Mouse (Mus musculus): ENCODE measurements around the gene Eno2. TPM values are rescaled to one million over a fixed set of nuclear protein-coding genes. Genes with fewer than 3 reads are reported as not detected.

Eno2 gene
- polyA plus RNA-seq (2012; fragmentation: generic; extraction: Trizol), result 10 to 100 TPM in 1 of 2 experiments, 1 to 10 TPM in 1; 1.9 to 14.4 TPM

GRCm38 (mm10) chr6:124769101-124769765 is at the start of gene Eno2:
Gene Eno2 (minus strand): TSS chr6:124769673.

GRCm38 (mm10) chr6:124813933-124814332 is 44.5 kb upstream of the Eno2 start, which contains the start of gene Tpi1:
Gene Tpi1 (minus strand): TSS chr6:124814296.

GRCm38 (mm10) chr6:124808358-124809012 is 39.0 kb upstream of the Eno2 start, which contains the start of gene Spsb2:
Gene Spsb2 (plus strand): TSS chr6:124808661.

GRCm38 (mm10) chr6:124779222-124779983 is 9.9 kb upstream of the Eno2 start, which contains the start of gene Lrrc23:
Gene Lrrc23 (minus strand): TSS chr6:124779727.

GRCm38 (mm10) chr6:124755831-124756595 is 13.5 kb downstream of the Eno2 start, which contains the start of the genes Gm45234 and Atn1:
Gene Gm45234 (minus strand): TSS chr6:124756021.
Gene Atn1 (minus strand): TSS chr6:124756524.

GRCm38 (mm10) chr6:124740888-124741761 is 28.3 kb downstream of the Eno2 start, which contains the start of gene Grcc10:
Gene Grcc10 (minus strand): TSS chr6:124741374.

GRCm38 (mm10) chr6:124738511-124739023 is 30.9 kb downstream of the Eno2 start, which contains the start of gene Ptpn6:
Gene Ptpn6 (minus strand): TSS chr6:124738714.

GRCm38 (mm10) chr6:124711824-124712782 is 57.4 kb downstream of the Eno2 start, which contains the start of the genes Emg1 and Phb2:
Gene Emg1 (minus strand): TSS chr6:124712178.
Gene Phb2 (plus strand): TSS chr6:124712336.

Other genes with a start within 250 kb of the Eno2 start
- 100 to 1,000 TPM in 1 of 2 experiments, under 1 TPM in 1; 0.30 to 110 TPM for gene C1s1, start 227.3 kb downstream of the Eno2 start, polyA plus RNA-seq (2012; fragmentation: generic; extraction: Trizol)
- 1 to 10 TPM in 1 of 2 experiments, under 1 TPM in 1; 0.37 to 8.7 TPM for gene C1rb, start 199.4 kb downstream of the Eno2 start, polyA plus RNA-seq (2012; fragmentation: generic; extraction: Trizol)
- gene C1s2, start 133.6 kb downstream of the Eno2 start, polyA plus RNA-seq (2012; fragmentation: generic; extraction: Trizol), result 1 to 10 TPM in 1 of 2 experiments, under 1 TPM in 1; 0.02 to 9.9 TPM
- 10 to 100 TPM; 15.8 to 44.1 TPM for gene Lpcat3, start 106.6 kb downstream of the Eno2 start, polyA plus RNA-seq (2012; fragmentation: generic; extraction: Trizol)
- gene Emg1, start 57.5 kb downstream of the Eno2 start, polyA plus RNA-seq (2012; fragmentation: generic; extraction: Trizol), result 100 to 1,000 TPM in 1 of 2 experiments, 10 to 100 TPM in 1; 89.9 to 126 TPM
- gene Phb2, start 57.3 kb downstream of the Eno2 start, polyA plus RNA-seq (2012; fragmentation: generic; extraction: Trizol), result 100 to 1,000 TPM; 220 to 503 TPM
- 1 to 10 TPM; 2.3 to 5.1 TPM for gene Ptpn6, start 31.0 kb downstream of the Eno2 start, polyA plus RNA-seq (2012; fragmentation: generic; extraction: Trizol)
- gene Grcc10, start 28.3 kb downstream of the Eno2 start, polyA plus RNA-seq (2012; fragmentation: generic; extraction: Trizol), result 100 to 1,000 TPM; 306 to 579 TPM
- under 1 TPM; 0.01 to 0.13 TPM for gene Gm45234, start 13.7 kb downstream of the Eno2 start, polyA plus RNA-seq (2012; fragmentation: generic; extraction: Trizol)
- gene Atn1, start 13.1 kb downstream of the Eno2 start, polyA plus RNA-seq (2012; fragmentation: generic; extraction: Trizol), result 10 to 100 TPM; 23.4 to 84.9 TPM
- gene Lrrc23, start 10.1 kb upstream of the Eno2 start, polyA plus RNA-seq (2012; fragmentation: generic; extraction: Trizol), result under 1 TPM; 0.04 to 0.31 TPM
- 10 to 100 TPM; 25.7 to 50.6 TPM for gene Spsb2, start 39.0 kb upstream of the Eno2 start, polyA plus RNA-seq (2012; fragmentation: generic; extraction: Trizol)
- 100 to 1,000 TPM; 586 to 773 TPM for gene Tpi1, start 44.6 kb upstream of the Eno2 start, polyA plus RNA-seq (2012; fragmentation: generic; extraction: Trizol)
- 100 to 1,000 TPM; 101 to 117 TPM for gene Usp5, start 59.8 kb upstream of the Eno2 start, polyA plus RNA-seq (2012; fragmentation: generic; extraction: Trizol)
- 100 to 1,000 TPM in 1 of 2 experiments, 10 to 100 TPM in 1; 55.6 to 112 TPM for gene Cdca3, start 59.9 kb upstream of the Eno2 start, polyA plus RNA-seq (2012; fragmentation: generic; extraction: Trizol)
- under 1 TPM; 0.01 to 0.12 TPM for gene Gnb3, start 70.6 kb upstream of the Eno2 start, polyA plus RNA-seq (2012; fragmentation: generic; extraction: Trizol)
- 10 to 100 TPM in 1 of 2 experiments, 1 to 10 TPM in 1; 4.9 to 50.4 TPM for gene P3h3, start 88.1 kb upstream of the Eno2 start, polyA plus RNA-seq (2012; fragmentation: generic; extraction: Trizol)
- gene Gpr162, start 94.3 kb upstream of the Eno2 start, polyA plus RNA-seq (2012; fragmentation: generic; extraction: Trizol), result 1 to 10 TPM in 1 of 2 experiments, under 1 TPM in 1; 0.09 to 3.1 TPM
- under 1 TPM in 1 of 2 experiments, not detected in 1; 0.04 TPM for gene Cd4, start 118.5 kb upstream of the Eno2 start, polyA plus RNA-seq (2012; fragmentation: generic; extraction: Trizol)
- 1 to 10 TPM in 1 of 2 experiments, under 1 TPM in 1; 0.13 to 1.9 TPM for gene Lag3, start 142.0 kb upstream of the Eno2 start, polyA plus RNA-seq (2012; fragmentation: generic; extraction: Trizol)
- 1,000 to 10,000 TPM; 2,499 to 3,064 TPM for gene Ptms, start 150.4 kb upstream of the Eno2 start, polyA plus RNA-seq (2012; fragmentation: generic; extraction: Trizol)
- 100 to 1,000 TPM; 293 to 332 TPM for gene Mlf2, start 161.7 kb upstream of the Eno2 start, polyA plus RNA-seq (2012; fragmentation: generic; extraction: Trizol)
- gene Cops7a, start 195.9 kb upstream of the Eno2 start, polyA plus RNA-seq (2012; fragmentation: generic; extraction: Trizol), result 100 to 1,000 TPM in 1 of 2 experiments, 10 to 100 TPM in 1; 99.3 to 123 TPM
- 10 to 100 TPM in 1 of 2 experiments, 1 to 10 TPM in 1; 3.0 to 14.0 TPM for gene Pianp, start 227.0 kb upstream of the Eno2 start, polyA plus RNA-seq (2012; fragmentation: generic; extraction: Trizol)
- 10 to 100 TPM in 1 of 2 experiments, 1 to 10 TPM in 1; 9.5 to 27.6 TPM for gene Zfp384, start 239.5 kb upstream of the Eno2 start, polyA plus RNA-seq (2012; fragmentation: generic; extraction: Trizol)

Measured in C3H10T1/2 (cell line).